Mouse (Mus musculus) layer of hippocampus, adult 18-20 months (tissue): Measurements from ENCODE around the gene Chchd1. TPM values are rescaled to one million over a fixed set of nuclear protein-coding genes. Genes with fewer than 3 reads are reported as not detected.

Experiments used
- microRNA-seq, 2 experiments: library from miRNA; unstranded; fragments of <30 nt; microRNA quantifications; one replicate each; pipeline ENCODE4 v1.2.0; 2021
- total RNA-seq, 2 experiments: library from RNA; stranded (reverse); gene quantifications; 2 replicates each; pipeline ENCODE4 v1.2.3; 2021

Chchd1 gene
- total RNA-seq, 2 experiments from 2014 or later: 53.1 to 53.3 TPM

Small RNAs within 50 kb of the gene (microRNA-seq; reads per million reads assigned to microRNA genes)
- 0.98 to 0.99 reads per million in 2 experiments for gene Mir6946

Other genes starting within 250 kb of the Chchd1 start
- gene Anxa7, start 222.9 kb upstream of the Chchd1 start, total RNA-seq: 10 to 100 TPM; 74.3 to 74.7 TPM
- gene Mss51, start 206.1 kb upstream of the Chchd1 start, total RNA-seq: 1 to 10 TPM in 1 of 2 experiments, under 1 TPM in 1; 0.40 to 1.1 TPM
- gene Ppp3cb, start 156.4 kb upstream of the Chchd1 start, total RNA-seq: 100 to 1,000 TPM; 287 to 305 TPM
- 10 to 100 TPM; 58.7 to 59.4 TPM for gene Usp54, start 61.9 kb upstream of the Chchd1 start, total RNA-seq
- gene Myoz1, start 46.5 kb upstream of the Chchd1 start, total RNA-seq: not detected
- gene Synpo2l, start 34.7 kb upstream of the Chchd1 start, total RNA-seq: under 1 TPM; 0.12 to 0.13 TPM
- 100 to 1,000 TPM in 1 of 2 experiments, 10 to 100 TPM in 1; 97.2 to 109 TPM for gene Sec24c, start 28.7 kb upstream of the Chchd1 start, total RNA-seq
- gene Fut11, start 8.0 kb upstream of the Chchd1 start, total RNA-seq: 10 to 100 TPM; 14.5 to 14.7 TPM
- gene Zswim8, start 4.5 kb downstream of the Chchd1 start, total RNA-seq: 100 to 1,000 TPM; 165 to 186 TPM
- gene Ndst2, start 31.6 kb downstream of the Chchd1 start, total RNA-seq: 10 to 100 TPM; 14.9 to 17.6 TPM
- 100 to 1,000 TPM; 225 to 233 TPM for gene Camk2g, start 91.1 kb downstream of the Chchd1 start, total RNA-seq
- 1 to 10 TPM; 3.3 to 4.5 TPM for gene Plau, start 133.7 kb downstream of the Chchd1 start, total RNA-seq
- 10 to 100 TPM; 28.2 to 32.5 TPM for gene Vcl, start 226.4 kb downstream of the Chchd1 start, total RNA-seq